Mouse (Mus musculus) small intestine, adult 2 months (tissue): ENCODE results near the gene Irak4. TPM values are rescaled to one million over a fixed set of nuclear protein-coding genes. Genes with fewer than 3 reads are reported as not detected.

ENCODE experiments used
- H3K27ac ChIP-seq: fragments of 200-500 bp; 2 replicates; pipeline ENCODE4 v1.5.1; 2012; ENCODE audit warnings: low read depth, low read length, control low read depth, inconsistent platforms; ENCODE audit not compliant: insufficient read depth
- H3K27me3 ChIP-seq: fragments of 200-500 bp; 2 replicates; pipeline ENCODE4 v1.6.1; 2012; ENCODE audit warnings: mild to moderate bottlenecking, moderate library complexity, low read length, inconsistent platforms; ENCODE audit not compliant: control insufficient read depth, insufficient read depth
- H3K36me3 ChIP-seq: fragments of 200-500 bp; 2 replicates; pipeline ENCODE4 v1.6.1; 2012; ENCODE audit warnings: mild to moderate bottlenecking, low read length, control low read depth, inconsistent platforms; ENCODE audit not compliant: control insufficient read depth, insufficient read depth
- H3K4me1 ChIP-seq: fragments of 200-500 bp; 2 replicates; pipeline ENCODE4 v1.6.1; 2012; ENCODE audit warnings: low read length, inconsistent platforms, mixed read lengths; ENCODE audit not compliant: control insufficient read depth, insufficient read depth, insufficient read length
- H3K4me3 ChIP-seq: fragments of 200-500 bp; 2 replicates; pipeline ENCODE4 v1.5.1; 2012; ENCODE audit warnings: low read depth, mild to moderate bottlenecking, control low read depth, inconsistent platforms, low read length, moderate library complexity
- CTCF ChIP-seq: fragments of 200-500 bp; IDR thresholded peaks from 2 replicates; pipeline ENCODE4 v1.5.1; 2012; ENCODE audit warnings: low read depth, mild to moderate bottlenecking, control low read depth, inconsistent platforms, low read length, moderate library complexity, mixed read lengths; ENCODE audit not compliant: insufficient replicate concordance, insufficient read length; ENCODE audit errors: extremely low read depth
- POLR2A ChIP-seq: fragments of 200-500 bp; IDR thresholded peaks from 2 replicates; pipeline ENCODE4 v1.6.1; 2012; ENCODE audit warnings: low read depth, mild to moderate bottlenecking, control low read depth, inconsistent platforms, low read length, moderate library complexity
- WGBS: fragments of 180-500 bp; shearing (Covaris S2); methylation state at CpG from one replicate; pipeline ENCODE4 v1.1.7; 2018; 5-methylcytosine and 5-hydroxymethylcytosine counted together
- polyA plus RNA-seq: library from polyadenylated mRNA; depleted of rRNA; stranded (reverse); fragments of >200 nt; gene quantifications from 2 replicates; pipeline ENCODE4 v1.2.3, GENCODE M21; 2012; rRNA removed

Gene Irak4
- polyA plus RNA-seq, result 8.9 and 12.9 TPM in 2 replicates

DNA sequence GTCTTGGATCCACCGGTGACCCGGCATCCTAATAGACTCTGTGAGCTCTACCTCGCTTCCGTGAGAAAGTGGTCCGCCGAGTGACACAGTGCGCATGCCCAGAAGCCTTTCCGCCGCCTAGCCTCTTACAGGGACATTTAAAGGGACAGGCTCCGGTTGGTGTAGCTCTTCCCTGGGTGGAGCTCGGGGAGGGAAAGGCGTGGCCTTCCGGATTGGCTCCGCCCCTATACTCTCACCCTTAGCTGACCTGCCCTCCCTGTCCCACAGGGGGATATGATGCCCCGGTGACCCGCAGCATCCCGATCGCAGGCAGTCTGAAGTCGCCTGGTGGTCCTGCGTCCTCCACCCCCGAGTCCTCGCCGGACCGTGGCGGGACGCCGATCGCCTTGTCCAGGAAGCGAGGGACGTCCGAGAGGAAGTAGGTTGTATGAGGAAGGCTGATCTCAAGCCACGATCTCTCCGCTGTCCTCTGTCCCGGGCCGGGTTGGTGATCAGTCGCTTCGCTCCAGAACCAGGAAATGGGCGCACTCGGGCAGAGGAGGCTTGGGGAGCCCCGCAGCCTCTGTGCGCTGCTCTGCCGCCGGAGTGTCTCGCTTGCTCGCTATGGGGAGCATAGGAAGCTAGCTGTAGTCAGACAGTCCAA, at the start of gene Irak4, which contains the start of gene Pus7l:
Gene Irak4 (plus strand): TSS at position 235 of the 643 bp plus-strand sequence.
Gene Pus7l (minus strand): TSS at position 139 of the 643 bp plus-strand sequence.
- H3K4me3 ChIP-seq, result peak within 1 kb of the TSS; percentile 72
- TF ChIP-seq CTCF, result 0 out of 2 replicates have a peak, but pooled peaks have one; percentile 32
- TF ChIP-seq POLR2A, result peak; percentile 69
- WGBS, result under 1% methylated on average over 45 of the region's 45 CpGs
- no peaks in the 10 kb centered on the region for H3K27me3 ChIP-seq
- peak within 1 kb of the TSS; percentile 97 for H3K27ac ChIP-seq
- peaks cover 15% of the 10 kb centered on the region; the same call in 1 of the 2 replicates for H3K4me1 ChIP-seq
- H3K36me3 ChIP-seq, result peaks cover 8% of the 10 kb centered on the region

DNA sequence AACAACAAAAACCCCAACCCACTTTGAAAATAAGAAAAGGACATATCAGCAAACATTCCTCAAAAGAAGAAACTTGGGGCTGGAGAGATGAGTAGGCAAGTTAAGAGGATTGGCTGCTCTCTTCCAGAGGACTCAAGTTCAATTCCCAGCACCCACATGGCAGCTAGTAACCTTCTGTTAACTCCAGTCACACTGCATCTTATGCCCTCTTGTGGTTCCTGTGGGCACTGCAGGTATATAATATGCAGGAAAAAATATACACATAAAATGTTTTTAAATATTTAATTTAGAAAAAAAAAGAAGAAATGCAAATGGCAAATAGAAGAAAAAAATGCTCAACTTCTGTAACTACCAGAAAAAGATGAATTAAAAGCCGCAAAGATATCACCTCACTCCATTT, 49.0 kb upstream of the Irak4 start:
- Histone ChIP-seq H3K4me3 (no peak overlapping the region), H3K4me1 (no peaks in the 10 kb centered on the region), H3K36me3 (no peaks in the 10 kb centered on the region), H3K27ac (no peak overlapping the region), H3K27me3 (no peaks in the 10 kb centered on the region)
- WGBS, result 94% methylated on average over 1 of the region's 1 CpGs
- TF ChIP-seq CTCF (no peak), POLR2A (no peak)

GRCm38 (mm10) chr15:94495936-94496335, 47.5 kb upstream of the Irak4 start:
- Histone ChIP-seq H3K4me3 (no peak overlapping the region), H3K36me3 (no peaks in the 10 kb centered on the region), H3K4me1 (no peaks in the 10 kb centered on the region), H3K27me3 (no peaks in the 10 kb centered on the region), H3K27ac (no peak overlapping the region)
- 75% methylated on average over 10 of the region's 10 CpGs for WGBS
- no peak for TF ChIP-seq CTCF
- no peak for TF ChIP-seq POLR2A

- no peak for TF ChIP-seq CTCF
- TF ChIP-seq POLR2A, result no peak
Measured at GRCm38 (mm10) chr15:94499260-94499659, 44.2 kb upstream of the Irak4 start.

GRCm38 (mm10) chr15:94503451-94504215, 39.8 kb upstream of the Irak4 start:
- no peak overlapping the region for H3K4me3 ChIP-seq
- no peaks in the 10 kb centered on the region for H3K27me3 ChIP-seq
- H3K27ac ChIP-seq, result no peak overlapping the region
- H3K36me3 ChIP-seq, result no peaks in the 10 kb centered on the region
- no peaks in the 10 kb centered on the region for H3K4me1 ChIP-seq
- TF ChIP-seq CTCF (no peak), POLR2A (no peak)
- WGBS, result 75% methylated on average over 12 of the region's 12 CpGs

More at GRCm38 (mm10) chr15:94499260-94499659, 44.2 kb upstream of the Irak4 start:
- H3K27ac ChIP-seq, result no peak overlapping the region
- no peaks in the 10 kb centered on the region for H3K4me1 ChIP-seq
- no peaks in the 10 kb centered on the region for H3K36me3 ChIP-seq
- 75% methylated on average over 1 of the region's 1 CpGs for WGBS
- no peaks in the 10 kb centered on the region for H3K27me3 ChIP-seq
- no peak overlapping the region for H3K4me3 ChIP-seq

GRCm38 (mm10) chr15:94517913-94518491, 25.4 kb upstream of the Irak4 start:
- WGBS, result 66% methylated on average over 16 of the region's 16 CpGs

More at GRCm38 (mm10) chr15:94517913-94518491, 25.4 kb upstream of the Irak4 start:
- Histone ChIP-seq H3K36me3 (no peaks in the 10 kb centered on the region), H3K27ac (no peak overlapping the region), H3K27me3 (0 out of 2 replicates have a peak, but pooled peaks cover 3% of the 10 kb centered on the region), H3K4me3 (no peak overlapping the region), H3K4me1 (no peaks in the 10 kb centered on the region)
- no peak for TF ChIP-seq CTCF
- TF ChIP-seq POLR2A, result no peak
